Mouse (Mus musculus) ES-E14 (cell line): ENCODE results near the gene Col7a1. TPM values are rescaled to one million over a fixed set of nuclear protein-coding genes. Genes with fewer than 3 reads are reported as not detected.

Experiments
- DNase-seq: peaks from one replicate; pipeline ENCODE4 v3.0.0-alpha.2; 2013; ENCODE audit warnings: low read depth, low spot score
- H3K27ac ChIP-seq: 2 replicates; pipeline ENCODE4 v1.5.1; 2012; ENCODE audit warnings: low read depth, mild to moderate bottlenecking, low read length, moderate library complexity, mixed read lengths; ENCODE audit not compliant: poor library complexity, insufficient read depth, severe bottlenecking
- H3K36me3 ChIP-seq: 2 replicates; pipeline ENCODE4 v1.6.1; 2012; ENCODE audit warnings: mild to moderate bottlenecking, low read length, moderate library complexity, mixed read lengths; ENCODE audit not compliant: control insufficient read depth, poor library complexity, insufficient read depth, severe bottlenecking
- H3K4me1 ChIP-seq, 2 experiments: fragments of 150-350 bp in 1 of 2; sonication (generic) in 1 of 2; 2 replicates each; pipeline ENCODE4 v1.6.1; 2012; ENCODE audit warnings: low read length in 2 of 2, mild to moderate bottlenecking in 1 of 2, mixed read lengths in 1 of 2; ENCODE audit not compliant: control insufficient read depth in 2 of 2, insufficient read depth in 2 of 2, poor library complexity in 1 of 2
- H3K4me3 ChIP-seq, 2 experiments: fragments of 150-350 bp in 1 of 2; sonication (generic) in 1 of 2; 2 replicates each; pipeline ENCODE4 v1.5.1; 2012; ENCODE audit warnings: low read length in 2 of 2, low read depth in 1 of 2, mild to moderate bottlenecking in 1 of 2, mixed read lengths in 1 of 2; ENCODE audit not compliant: insufficient read depth in 1 of 2, poor library complexity in 1 of 2, severe bottlenecking in 1 of 2
- H3K9ac ChIP-seq: 2 replicates; pipeline ENCODE4 v1.6.1; 2012; ENCODE audit warnings: low read depth, mild to moderate bottlenecking, low read length, mixed read lengths; ENCODE audit not compliant: poor library complexity, insufficient read depth, severe bottlenecking
- H3K9me3 ChIP-seq: fragments of 150-350 bp; sonication (generic); 2 replicates; pipeline ENCODE4 v1.6.1; 2012; ENCODE audit warnings: low read depth, mild to moderate bottlenecking, low read length; ENCODE audit not compliant: control insufficient read depth, insufficient read depth
- CHD2 ChIP-seq: IDR thresholded peaks from 2 replicates; pipeline ENCODE4 v1.6.1; 2014; ENCODE audit warnings: mild to moderate bottlenecking, low read depth, low read length, inconsistent platforms
- HCFC1 ChIP-seq: IDR thresholded peaks from 2 replicates; pipeline ENCODE4 v1.6.1; 2012; ENCODE audit warnings: low read length, inconsistent platforms, borderline replicate concordance; ENCODE audit not compliant: insufficient read depth
- MAFK ChIP-seq: IDR thresholded peaks from 2 replicates; pipeline ENCODE4 v1.6.1; 2014; ENCODE audit warnings: mild to moderate bottlenecking, low read depth, low read length, inconsistent platforms; ENCODE audit not compliant: insufficient read depth
- ZC3H11A ChIP-seq: IDR thresholded peaks from 2 replicates; pipeline ENCODE4 v1.6.1; 2012; ENCODE audit warnings: low read depth, mild to moderate bottlenecking, inconsistent platforms, low read length, borderline replicate concordance
- ZNF384 ChIP-seq: IDR thresholded peaks from 2 replicates; pipeline ENCODE4 v1.6.1; 2012; ENCODE audit warnings: low read depth, low read length, inconsistent platforms
- in situ Hi-C, 2 experiments: fragments of 600-800 bp; cut with MboI; formaldehyde crosslinking; loops; one replicate each; pipeline ENCODE4 v1.15.1; 2025; ENCODE audit warnings: low sequenced_read_pairs in 2 of 2, inconsistent platforms in 1 of 2; ENCODE audit not compliant: unreplicated experiment in 2 of 2
- total RNA-seq: library from RNA; depleted of rRNA; stranded (reverse); fragments of 300-350 nt; gene quantifications from 2 replicates; pipeline ENCODE4 v1.2.3, GENCODE M21; 2012

Gene Col7a1
- total RNA-seq, 1 experiment, result 25.5 TPM

DNA sequence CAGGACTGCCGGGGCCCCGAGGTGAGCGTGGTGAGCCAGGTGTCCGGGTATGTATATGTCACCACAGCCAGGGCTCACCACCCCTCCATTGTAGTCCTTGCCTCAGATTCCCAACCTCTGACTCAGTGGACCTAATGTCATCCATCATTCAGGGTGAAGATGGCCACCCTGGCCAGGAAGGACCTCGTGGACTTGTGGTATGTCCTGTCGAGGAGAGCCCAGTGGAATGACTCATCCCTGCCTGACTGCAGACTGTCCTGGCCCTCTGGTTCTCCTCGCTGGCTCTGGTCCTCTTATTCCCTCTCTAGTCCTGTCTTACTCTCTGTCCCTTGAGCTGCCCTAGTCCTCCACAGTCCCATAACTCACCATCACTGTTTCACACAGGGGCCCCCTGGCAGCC lies 24.6 kb downstream of the Col7a1 start:
- in situ Hi-C loops, result no loop called here
- Histone ChIP-seq H3K9ac (no peak overlapping the region), H3K4me1 (no peaks in the 10 kb centered on the region; a peak in 1 of 4 replicates), H3K27ac (no peak overlapping the region), H3K9me3 (no peaks in the 10 kb centered on the region), H3K36me3 (no peaks in the 10 kb centered on the region), H3K4me3 (no peak overlapping the region)
- TF ChIP-seq MAFK, result no peak
- no peak for TF ChIP-seq ZC3H11A
- TF ChIP-seq CHD2, result no peak
- no peak for TF ChIP-seq ZNF384
- TF ChIP-seq HCFC1, result no peak
- DNase-seq, result no peak

DNA sequence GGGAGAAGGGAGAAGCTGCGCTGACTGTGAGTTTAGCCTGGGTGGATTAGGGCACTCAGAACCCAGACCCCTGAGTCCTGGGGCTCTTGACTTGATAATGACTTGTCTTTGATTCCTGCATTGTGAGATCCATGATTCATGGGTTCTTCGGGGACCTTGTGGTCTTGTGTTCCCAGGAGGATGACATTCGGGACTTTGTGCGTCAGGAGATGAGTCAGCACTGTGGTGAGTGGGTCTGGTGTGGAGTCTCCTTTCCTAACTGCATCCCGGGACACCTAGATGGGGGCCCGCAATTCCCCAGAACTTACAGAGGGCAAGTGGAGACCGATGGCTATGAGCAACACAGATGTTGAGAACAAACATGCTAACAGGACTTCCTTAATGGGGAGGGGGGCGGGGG lies 29.1 kb downstream of the Col7a1 start:
- in situ Hi-C loops, result no loop called here
- Histone ChIP-seq H3K4me1 (peaks cover 0 to 2% of the 10 kb centered on the region in 2 experiments; a peak in 1 of 4 replicates), H3K27ac (no peak overlapping the region), H3K9ac (no peak overlapping the region), H3K9me3 (no peaks in the 10 kb centered on the region), H3K4me3 (no peak overlapping the region), H3K36me3 (no peaks in the 10 kb centered on the region)
- DNase-seq, result no peak
- TF ChIP-seq MAFK (no peak), ZNF384 (no peak), CHD2 (no peak), HCFC1 (no peak), ZC3H11A (no peak)

DNA sequence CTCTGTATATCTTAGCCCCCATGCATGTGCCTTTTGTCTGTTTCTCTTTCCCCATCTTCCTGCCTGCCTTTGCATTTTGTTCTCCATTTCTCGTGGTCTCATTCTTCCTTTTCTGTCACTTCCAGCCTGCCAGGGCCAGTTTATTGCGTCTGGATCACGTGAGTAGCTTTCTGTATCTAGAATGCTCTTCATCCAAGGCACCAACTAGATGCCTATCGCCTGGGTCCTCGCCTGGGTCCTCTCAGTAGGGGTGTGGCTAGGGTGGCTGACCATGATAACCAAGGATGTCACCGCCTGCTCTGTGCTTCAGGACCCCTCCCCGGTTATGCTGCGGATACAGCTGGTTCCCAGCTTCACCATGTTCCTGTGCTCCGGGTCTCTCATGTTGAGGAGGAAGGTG lies 29.8 kb downstream of the Col7a1 start:
- Histone ChIP-seq H3K4me1 (peaks cover 3 to 9% of the 10 kb centered on the region in 2 experiments; a peak in 3 of 4 replicates), H3K4me3 (no peak overlapping the region), H3K9me3 (no peaks in the 10 kb centered on the region), H3K9ac (no peak overlapping the region), H3K36me3 (no peaks in the 10 kb centered on the region), H3K27ac (no peak overlapping the region)
- TF ChIP-seq MAFK, result no peak
- no peak for TF ChIP-seq HCFC1
- no peak for TF ChIP-seq CHD2
- no peak for TF ChIP-seq ZNF384
- no peak for TF ChIP-seq ZC3H11A
- in situ Hi-C loops, result no loop called here
- no peak for DNase-seq

DNA sequence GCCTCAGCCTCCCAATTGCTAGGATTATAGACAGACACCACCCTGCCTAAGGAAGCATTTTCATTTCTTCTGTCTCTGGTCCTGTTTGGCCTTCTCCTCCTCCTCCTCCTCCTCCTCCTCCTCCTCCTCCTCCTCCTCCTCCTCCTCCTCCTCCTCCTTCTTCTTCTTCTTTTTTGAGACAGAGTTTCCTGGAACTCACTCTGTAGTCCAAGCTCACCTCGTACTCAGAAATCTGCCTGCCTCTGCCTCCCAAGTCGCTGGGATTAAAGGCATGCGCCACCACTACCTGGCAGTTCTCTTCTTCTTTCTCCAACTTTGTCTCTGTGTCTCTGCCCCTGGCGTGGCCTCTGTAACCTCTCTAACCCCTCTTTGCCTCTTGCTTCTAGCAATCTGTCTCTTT lies 32.3 kb downstream of the Col7a1 start, which contains the start of gene Ucn2:
TSS of gene Ucn2 (plus strand) at position 301 of the 400 bp plus-strand sequence.
- H3K27ac ChIP-seq, result no peak within 1 kb of the TSS
- DNase-seq, result no peak
- H3K4me3 ChIP-seq, result no peak within 1 kb of the TSS
- no peaks in the 10 kb centered on the region for H3K36me3 ChIP-seq
- no peak within 1 kb of the TSS for H3K9ac ChIP-seq
- TF ChIP-seq ZC3H11A, result no peak
- TF ChIP-seq MAFK, result no peak
- no peak for TF ChIP-seq ZNF384
- no peak for TF ChIP-seq HCFC1
- in situ Hi-C loops, result no loop called here
- no peaks in the 10 kb centered on the region for H3K9me3 ChIP-seq
- H3K4me1 ChIP-seq, result peaks cover 3 to 13% of the 10 kb centered on the region in 2 experiments; a peak in 3 of 4 replicates

DNA sequence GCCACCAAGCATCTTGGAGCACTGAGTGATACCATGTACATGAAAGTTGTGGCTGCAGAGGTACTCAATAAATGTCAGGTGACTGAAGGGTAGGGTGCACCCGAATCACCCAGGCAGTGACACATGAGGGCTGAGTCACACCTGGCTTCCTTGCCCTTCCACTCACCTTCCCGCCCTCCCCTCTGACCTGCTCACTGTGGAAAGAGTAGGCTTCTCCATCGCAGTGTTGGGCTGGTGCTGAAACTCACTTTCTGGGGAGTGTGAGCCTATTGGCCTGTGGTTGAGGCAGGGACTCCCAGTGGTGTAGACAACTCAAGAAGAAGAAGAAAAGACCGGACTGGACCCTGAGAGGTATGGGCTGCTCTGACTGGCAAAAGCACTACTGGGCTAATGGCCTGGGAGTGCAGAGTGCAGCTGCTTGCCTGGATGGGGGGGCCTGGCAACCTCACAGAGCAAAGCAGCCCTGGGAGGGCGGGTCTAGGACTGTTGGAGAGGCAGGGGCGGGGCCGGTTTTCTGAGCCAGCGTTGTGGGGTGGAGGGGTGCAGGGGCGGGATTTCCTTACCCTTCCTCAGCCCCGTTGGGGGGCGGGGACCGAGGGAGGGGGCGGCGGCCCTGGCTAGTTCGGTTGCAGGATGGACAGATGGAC lies 34.4 kb downstream of the Col7a1 start:
- in situ Hi-C loops, result no loop called here
- H3K9me3 ChIP-seq, result no peaks in the 10 kb centered on the region
- peak overlapping the region; percentile 17 to 25; a peak in 2 of 4 replicates for H3K4me3 ChIP-seq
- H3K36me3 ChIP-seq, result no peaks in the 10 kb centered on the region
- no peak overlapping the region for H3K27ac ChIP-seq
- H3K9ac ChIP-seq, result no peak overlapping the region
- no peak for TF ChIP-seq CHD2
- no peak for TF ChIP-seq MAFK
- TF ChIP-seq ZNF384, result no peak
- TF ChIP-seq HCFC1, result no peak
- TF ChIP-seq ZC3H11A, result no peak
- H3K4me1 ChIP-seq, result peaks cover 4 to 13% of the 10 kb centered on the region in 2 experiments; a peak in 3 of 4 replicates
- no peak for DNase-seq
